Mouse (Mus musculus): ENCODE results near the gene Klhl30.

DNA sequence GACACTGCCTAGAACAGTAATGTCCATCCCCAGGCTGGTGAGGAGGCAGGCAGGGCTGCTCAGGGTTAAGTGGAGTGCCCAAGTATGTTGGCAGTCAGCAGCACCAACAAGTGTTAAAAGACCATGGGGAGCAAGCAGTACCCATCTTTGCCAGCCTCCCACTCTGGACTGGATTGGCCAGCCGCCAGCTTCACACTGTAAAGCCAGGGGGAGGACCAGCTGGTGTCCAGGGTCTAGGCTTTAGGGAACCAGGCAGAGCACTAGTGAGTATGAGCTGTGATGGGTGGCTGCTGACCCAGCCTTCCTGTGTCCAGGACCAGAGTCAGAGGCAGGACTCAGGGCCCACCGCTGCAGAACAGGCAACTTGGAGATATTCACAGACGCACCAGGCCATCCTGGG is 6.8 kb upstream of the Klhl30 start:
- TF ChIP-seq CTCF (conservative IDR thresholded peaks at IDR 0.05; ENCODE audit: insufficient read depth, insufficient read length, low read depth, low read length) = no peak
- no peak for TF ChIP-seq POLR2A (IDR thresholded peaks at IDR 0.05; ENCODE audit: low read depth, low read length)
